Mouse (Mus musculus): ENCODE measurements around the gene Tjp3. TPM values are rescaled to one million over a fixed set of nuclear protein-coding genes. Genes with fewer than 3 reads are reported as not detected.

Gene Tjp3
- 10 to 100 TPM; 14.0 to 18.9 TPM for total RNA-seq (2023)

DNA sequence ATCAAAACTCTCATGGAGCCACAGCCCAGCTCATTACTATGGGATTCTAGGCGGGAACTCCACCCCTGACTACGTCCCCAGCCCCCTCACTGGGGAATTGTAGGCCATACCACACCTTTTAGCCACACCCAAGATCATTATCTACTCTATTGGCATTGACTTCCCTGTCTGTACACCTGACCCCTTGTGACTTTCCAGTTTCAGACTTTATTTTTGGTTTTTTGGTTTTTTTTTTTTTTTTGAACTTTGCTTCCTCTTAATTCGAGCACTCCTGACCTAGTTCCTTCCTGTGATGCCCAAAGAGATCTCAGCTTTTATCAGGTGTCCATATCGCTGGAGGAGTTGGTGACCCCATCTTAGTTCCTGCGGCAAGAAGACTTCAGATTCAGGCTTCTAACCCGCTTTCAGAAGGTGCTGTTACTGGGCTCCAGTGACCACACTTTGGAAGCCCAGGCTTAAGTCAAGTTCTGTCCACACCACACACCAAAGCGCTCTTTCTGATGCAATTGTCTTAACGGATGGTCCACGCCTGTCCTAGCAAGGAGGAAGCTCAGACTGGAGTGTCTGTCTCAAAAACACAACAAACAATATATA is at the start of gene Tjp3:
Tjp3 (minus strand) TSS at position 71 of the 594 bp plus-strand sequence.

DNA sequence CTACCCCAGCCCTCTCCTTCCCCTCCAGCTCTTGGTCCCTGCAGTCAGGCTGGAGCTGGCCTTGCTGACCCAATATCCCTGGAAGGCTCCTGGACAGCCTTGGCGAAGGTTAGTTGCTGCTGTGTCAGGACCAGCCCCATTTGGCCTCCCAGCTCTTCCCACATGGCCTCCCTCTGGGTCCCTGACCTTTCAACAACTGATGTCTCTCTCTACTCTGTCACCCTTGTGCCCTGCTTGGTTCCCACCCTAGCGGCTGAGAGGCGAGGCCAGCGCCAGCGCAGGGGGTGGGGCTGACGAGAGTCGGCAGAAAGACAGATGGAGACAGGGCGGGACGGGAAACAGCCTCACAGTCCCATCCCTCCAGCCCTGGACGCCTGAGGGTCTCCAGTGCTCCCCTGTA is 37.0 kb upstream of the Tjp3 start, which contains the start of gene Tbxa2r:
Tbxa2r (plus strand) TSS at position 346 of the 400 bp plus-strand sequence.

GRCm38 (mm10) chr10:81320550-81321347 is 29.4 kb upstream of the Tjp3 start, which contains the start of gene Cactin:
Gene Cactin, plus strand, starts transcription at chr10:81321103.

DNA sequence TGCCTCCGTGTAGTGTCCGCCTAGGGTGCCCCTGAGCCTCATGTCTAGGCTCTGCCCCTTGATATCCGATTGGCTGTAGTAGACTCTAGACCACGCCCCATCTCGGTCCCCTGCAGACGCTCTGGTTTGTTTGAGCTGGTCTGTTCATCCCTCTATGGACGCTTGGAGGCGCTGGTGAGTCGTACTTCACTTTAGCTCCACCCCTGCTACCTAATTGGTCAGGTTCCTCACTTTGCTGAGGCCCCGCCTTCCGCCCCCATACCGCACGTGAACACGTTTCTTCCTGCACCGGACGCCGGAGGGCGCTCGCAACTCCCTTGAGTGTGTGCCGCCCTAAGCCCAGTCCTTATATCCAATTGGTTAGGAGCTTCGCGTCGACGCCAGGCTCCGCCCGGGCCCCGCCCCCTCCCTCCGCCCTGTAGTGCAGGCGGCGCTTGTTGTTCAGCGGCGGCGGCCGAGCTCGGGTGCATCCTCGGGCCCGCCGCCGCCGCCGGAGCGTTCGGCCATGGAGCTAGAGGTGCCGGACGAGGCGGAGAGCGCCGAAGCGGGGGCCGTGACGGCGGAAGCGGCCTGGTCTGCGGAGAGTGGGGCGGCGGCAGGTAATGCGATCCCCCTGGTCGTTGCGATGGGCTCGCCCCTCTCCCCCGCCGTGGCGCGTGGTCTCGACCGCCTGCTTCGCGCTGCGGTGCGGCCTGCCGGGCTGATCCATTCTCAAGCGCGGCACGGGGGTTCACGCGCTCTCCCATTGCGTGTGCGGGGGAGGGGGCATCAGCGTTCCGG is 1.4 kb upstream of the Tjp3 start, which contains the start of gene Pip5k1c:
Pip5k1c (plus strand) TSS at position 410 of the 780 bp plus-strand sequence.

GRCm38 (mm10) chr10:81266211-81267105 is 24.9 kb downstream of the Tjp3 start, which contains the start of the genes Mrpl54 and Apba3:
Gene Mrpl54, minus strand, starts transcription at chr10:81266934.
Gene Apba3, plus strand, starts transcription at chr10:81266960.

DNA sequence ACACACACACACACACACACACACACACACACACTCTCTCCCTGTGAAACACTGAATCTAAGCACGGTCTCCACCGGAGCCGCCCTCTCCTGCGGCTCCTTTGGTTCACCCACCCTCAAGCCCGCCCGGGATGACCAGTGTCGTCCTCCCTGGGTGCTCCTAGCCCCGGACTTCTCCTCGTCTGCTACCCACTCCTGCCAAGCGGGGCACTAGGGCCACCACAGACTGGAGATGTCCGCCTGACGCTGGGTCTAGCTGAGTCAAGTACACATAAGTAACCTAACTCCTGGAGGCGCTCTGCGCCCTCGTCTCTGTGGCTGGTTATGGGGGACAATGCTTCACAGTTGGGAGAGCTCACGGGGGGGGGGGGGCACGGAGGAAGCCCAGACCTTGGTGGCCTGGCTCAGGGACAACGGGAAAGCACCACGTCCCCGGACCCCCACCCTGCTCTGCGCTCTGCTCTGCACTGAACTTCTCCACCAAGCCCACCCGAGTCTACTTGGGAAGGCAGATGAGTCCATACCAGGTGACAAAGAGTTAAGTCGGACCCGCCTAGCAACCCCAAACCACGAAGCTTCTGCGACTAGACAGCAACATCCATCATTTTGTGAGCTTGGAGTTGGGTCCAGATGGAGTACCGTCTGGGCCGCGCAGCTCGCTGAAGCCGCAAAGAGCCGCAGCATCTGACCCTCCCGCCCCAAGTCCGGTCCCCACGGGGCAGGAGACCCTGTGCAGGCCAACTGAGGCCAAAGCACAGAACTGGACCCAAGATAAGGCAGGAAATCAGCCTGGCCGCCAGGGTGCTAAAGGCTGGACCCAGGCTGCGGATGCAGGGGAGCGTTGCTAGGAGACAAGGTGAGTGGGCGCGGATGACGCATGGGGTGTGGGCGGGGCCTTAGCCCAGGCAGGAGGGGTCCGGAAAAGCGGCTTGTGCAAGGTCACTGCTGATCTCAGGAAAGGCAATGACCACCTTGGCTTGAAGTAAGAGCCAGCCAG is 38.7 kb downstream of the Tjp3 start, which contains the start of gene Matk:
Matk (plus strand) TSS at position 512 of the 996 bp plus-strand sequence.

DNA sequence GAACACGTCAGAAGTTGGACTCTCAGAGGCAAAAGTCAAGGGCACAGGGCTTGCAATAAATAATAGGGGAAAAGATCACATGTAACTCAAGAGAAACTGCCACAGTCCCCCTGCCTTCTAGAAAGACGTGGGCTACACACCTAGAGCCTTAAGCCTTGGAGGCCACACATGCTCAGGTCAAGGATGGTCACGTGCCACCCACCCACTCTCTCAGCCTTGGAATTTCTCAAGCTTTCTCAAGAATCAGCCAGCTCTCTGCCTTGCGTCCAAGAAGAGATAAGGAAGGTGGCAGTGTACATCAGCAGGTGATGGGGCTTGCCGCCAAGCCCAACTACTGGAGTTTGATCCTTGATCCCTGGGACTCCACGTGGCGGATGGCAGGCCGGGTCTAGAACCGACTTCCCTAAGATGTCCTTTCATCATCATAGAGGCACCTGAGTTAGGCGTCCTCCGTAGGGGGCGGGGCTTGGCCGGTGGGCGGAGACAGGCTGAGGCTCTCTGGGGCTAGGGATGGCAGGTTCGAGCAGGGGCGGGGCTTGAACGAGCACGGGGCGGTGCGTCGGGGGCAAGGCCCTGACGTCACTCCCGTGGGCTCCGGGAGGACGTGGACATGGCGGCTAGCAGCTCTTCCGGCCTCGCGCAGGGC is 58.7 kb downstream of the Tjp3 start, which contains the start of gene Zfr2:
Zfr2 (plus strand) TSS at position 576 of the 646 bp plus-strand sequence.

DNA sequence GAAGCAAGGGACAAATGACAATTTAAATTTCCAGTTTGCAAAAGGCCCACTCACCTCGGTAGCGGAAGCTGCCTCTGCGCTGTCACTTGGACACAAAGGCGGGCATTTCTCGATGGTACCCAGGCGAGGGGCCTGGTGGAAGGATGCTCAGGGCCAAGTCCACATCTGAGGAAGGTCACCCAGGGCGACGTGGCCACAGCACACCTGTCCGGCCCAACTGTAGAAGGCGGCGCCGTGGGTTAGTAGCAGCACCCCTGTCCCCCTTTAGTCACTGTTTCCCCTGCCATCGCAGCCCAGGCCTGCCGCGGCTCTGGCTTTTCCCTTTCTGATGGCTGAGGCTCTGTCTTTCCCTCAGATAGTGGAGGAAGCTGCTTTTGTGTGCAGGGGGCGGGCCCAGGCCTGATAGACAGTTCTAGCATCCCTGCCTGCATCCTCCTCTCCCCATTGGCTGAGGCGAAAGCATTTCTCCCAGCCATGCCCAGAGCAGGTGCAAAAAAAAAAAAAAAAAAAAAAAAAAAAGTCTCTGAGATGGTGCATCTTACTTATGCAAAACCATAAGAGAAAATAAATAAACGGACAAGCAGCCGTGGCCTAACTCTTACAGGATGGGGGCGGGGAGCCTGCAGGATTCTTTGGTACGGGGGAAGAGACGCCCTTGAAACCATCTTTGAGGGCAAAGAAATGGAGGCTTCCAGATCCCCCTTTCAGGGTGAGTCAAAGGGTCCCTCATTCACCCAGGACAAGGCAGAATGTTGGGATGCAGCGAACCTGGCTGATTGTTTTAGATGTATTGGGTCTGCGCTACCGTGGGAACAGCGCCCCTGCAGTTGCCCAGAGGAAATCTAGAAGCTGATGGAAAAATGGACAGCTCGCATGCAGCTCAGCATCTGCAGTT is 60.7 kb downstream of the Tjp3 start, which contains the start of gene Atcay:
Atcay (minus strand) TSS at position 396 of the 895 bp plus-strand sequence.

Other genes starting within 250 kb of the Tjp3 start
- 10 to 100 TPM; 57.0 to 65.1 TPM for gene Sgta, start 231.4 kb downstream of the Tjp3 start, total RNA-seq (2023)
- gene Thop1, start 221.5 kb downstream of the Tjp3 start, total RNA-seq (2023) = 10 to 100 TPM; 11.9 to 15.9 TPM
- gene Creb3l3, start 192.7 kb downstream of the Tjp3 start, total RNA-seq (2023) = not detected
- gene Map2k2, start 185.7 kb downstream of the Tjp3 start, total RNA-seq (2023) = 100 to 1,000 TPM; 159 to 177 TPM
- 100 to 1,000 TPM in 1 of 2 experiments, 10 to 100 TPM in 1; 97.7 to 106 TPM for gene Zbtb7a, start 156.4 kb downstream of the Tjp3 start, total RNA-seq (2023)
- 10 to 100 TPM; 70.9 to 76.2 TPM for gene Pias4, start 123.7 kb downstream of the Tjp3 start, total RNA-seq (2023)
- 1,000 to 10,000 TPM; 1,844 to 1,917 TPM for gene Eef2, start 115.0 kb downstream of the Tjp3 start, total RNA-seq (2023)
- gene Dapk3, start 108.6 kb downstream of the Tjp3 start, total RNA-seq (2023) = 10 to 100 TPM; 79.5 to 87.1 TPM
- gene 4930442H23Rik, start 107.7 kb downstream of the Tjp3 start, total RNA-seq (2023) = not detected
- gene Nmrk2, start 89.5 kb downstream of the Tjp3 start, total RNA-seq (2023) = not detected
- gene Atcay, start 60.7 kb downstream of the Tjp3 start, total RNA-seq (2023) = not detected
- 1 to 10 TPM; 3.4 to 4.6 TPM for gene Zfr2, start 58.4 kb downstream of the Tjp3 start, total RNA-seq (2023)
- 10 to 100 TPM; 24.5 to 29.5 TPM for gene Matk, start 38.6 kb downstream of the Tjp3 start, total RNA-seq (2023)
- gene Mrpl54, start 24.6 kb downstream of the Tjp3 start, total RNA-seq (2023) = 100 to 1,000 TPM; 106 to 112 TPM
- 10 to 100 TPM; 32.7 to 50.4 TPM for gene Apba3, start 24.6 kb downstream of the Tjp3 start, total RNA-seq (2023)
- gene Pip5k1c, start 1.4 kb upstream of the Tjp3 start, total RNA-seq (2023) = 100 to 1,000 TPM; 130 to 154 TPM
- 10 to 100 TPM; 53.3 to 59.3 TPM for gene Cactin, start 29.5 kb upstream of the Tjp3 start, total RNA-seq (2023)
- 1 to 10 TPM; 4.6 to 6.0 TPM for gene Tbxa2r, start 37.1 kb upstream of the Tjp3 start, total RNA-seq (2023)
- gene Gipc3, start 51.7 kb upstream of the Tjp3 start, total RNA-seq (2023) = under 1 TPM; 0.78 to 0.92 TPM
- gene Hmg20b, start 58.9 kb upstream of the Tjp3 start, total RNA-seq (2023) = 10 to 100 TPM; 77.8 to 80.1 TPM
- 10 to 100 TPM; 11.6 to 13.5 TPM for gene Mfsd12, start 65.9 kb upstream of the Tjp3 start, total RNA-seq (2023)
- gene 4930404N11Rik, start 74.2 kb upstream of the Tjp3 start, total RNA-seq (2023) = 10 to 100 TPM in 1 of 2 experiments, 1 to 10 TPM in 1; 7.8 to 11.0 TPM
- 10 to 100 TPM; 47.9 to 55.7 TPM for gene Fzr1, start 86.9 kb upstream of the Tjp3 start, total RNA-seq (2023)
- 10 to 100 TPM; 36.0 to 37.0 TPM for gene Dohh, start 92.8 kb upstream of the Tjp3 start, total RNA-seq (2023)
- 1 to 10 TPM; 1.6 to 4.6 TPM for gene Gm48551, start 92.9 kb upstream of the Tjp3 start, total RNA-seq (2023)
- 1 to 10 TPM; 4.3 to 5.4 TPM for gene Gm48552, start 97.4 kb upstream of the Tjp3 start, total RNA-seq (2023)
- 1 to 10 TPM; 5.8 to 9.2 TPM for gene Smim24, start 101.5 kb upstream of the Tjp3 start, total RNA-seq (2023)
- 10 to 100 TPM; 15.0 to 22.8 TPM for gene Nfic, start 164.1 kb upstream of the Tjp3 start, total RNA-seq (2023)
- not detected for gene Celf5, start 191.1 kb upstream of the Tjp3 start, total RNA-seq (2023)
- gene Ncln, start 204.8 kb upstream of the Tjp3 start, total RNA-seq (2023) = 100 to 1,000 TPM; 113 to 131 TPM
- gene S1pr4, start 208.6 kb upstream of the Tjp3 start, total RNA-seq (2023) = 10 to 100 TPM; 78.0 to 83.2 TPM
- gene Gna15, start 232.6 kb upstream of the Tjp3 start, total RNA-seq (2023) = 1 to 10 TPM; 6.3 to 9.1 TPM

Measured in B cell, adult 67 days (primary cell).